Mouse (Mus musculus) kidney, postnatal 14 days (tissue): Measurements from ENCODE around the gene Zfp423.

ENCODE experiments used
- DNase-seq: peaks from one replicate; pipeline ENCODE4 v3.0.0; 2022; ENCODE audit warnings: mixed read lengths

Gene Zfp423

GRCm38 (mm10) chr8:87835411-87835821, 124.0 kb downstream of the Zfp423 start:
- peak; percentile 50 for DNase-seq

DNA sequence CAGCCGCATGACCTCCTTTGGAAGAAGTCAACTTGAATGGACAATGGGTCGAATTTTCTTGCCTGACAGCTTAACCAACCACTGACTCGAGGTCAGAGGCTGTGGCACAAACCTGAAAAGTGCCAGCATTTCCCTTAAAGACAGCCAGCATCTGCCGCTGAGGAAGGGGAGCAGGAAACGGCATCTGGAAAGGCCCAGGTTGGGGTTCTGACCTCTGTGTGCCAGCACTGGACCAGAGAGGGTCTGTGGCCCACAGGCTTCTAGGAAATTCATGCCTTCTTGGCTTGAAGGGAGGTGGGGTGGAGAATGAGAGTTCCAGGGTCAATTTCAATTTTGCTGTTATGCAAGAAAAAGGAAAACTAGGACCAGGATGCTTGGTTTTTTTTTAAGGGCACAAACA, 124.7 kb downstream of the Zfp423 start:
- DNase-seq: no peak

- DNase-seq: no peak
Measured at GRCm38 (mm10) chr8:87833841-87834620, 125.4 kb downstream of the Zfp423 start.

DNA sequence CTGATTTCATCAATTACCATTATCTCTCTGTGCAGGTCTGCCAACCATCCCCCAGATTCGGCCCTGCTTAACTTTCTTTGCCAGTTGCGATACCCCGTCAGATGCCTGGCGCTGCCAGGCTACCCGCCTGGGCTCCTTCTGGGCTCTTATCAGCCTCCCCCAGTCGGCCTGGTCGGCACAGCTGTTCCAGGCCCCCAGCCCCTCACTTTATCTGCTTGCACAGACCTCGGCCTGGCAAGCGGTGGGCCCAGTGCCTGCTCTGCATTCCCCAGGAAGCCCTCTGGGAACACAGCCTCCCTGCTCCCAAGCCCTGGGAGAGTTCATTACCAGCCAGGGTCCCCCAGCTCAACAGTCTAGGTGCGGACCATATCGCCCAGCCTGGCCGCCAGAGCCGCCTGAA, 126.1 kb downstream of the Zfp423 start:
- no peak for DNase-seq

DNA sequence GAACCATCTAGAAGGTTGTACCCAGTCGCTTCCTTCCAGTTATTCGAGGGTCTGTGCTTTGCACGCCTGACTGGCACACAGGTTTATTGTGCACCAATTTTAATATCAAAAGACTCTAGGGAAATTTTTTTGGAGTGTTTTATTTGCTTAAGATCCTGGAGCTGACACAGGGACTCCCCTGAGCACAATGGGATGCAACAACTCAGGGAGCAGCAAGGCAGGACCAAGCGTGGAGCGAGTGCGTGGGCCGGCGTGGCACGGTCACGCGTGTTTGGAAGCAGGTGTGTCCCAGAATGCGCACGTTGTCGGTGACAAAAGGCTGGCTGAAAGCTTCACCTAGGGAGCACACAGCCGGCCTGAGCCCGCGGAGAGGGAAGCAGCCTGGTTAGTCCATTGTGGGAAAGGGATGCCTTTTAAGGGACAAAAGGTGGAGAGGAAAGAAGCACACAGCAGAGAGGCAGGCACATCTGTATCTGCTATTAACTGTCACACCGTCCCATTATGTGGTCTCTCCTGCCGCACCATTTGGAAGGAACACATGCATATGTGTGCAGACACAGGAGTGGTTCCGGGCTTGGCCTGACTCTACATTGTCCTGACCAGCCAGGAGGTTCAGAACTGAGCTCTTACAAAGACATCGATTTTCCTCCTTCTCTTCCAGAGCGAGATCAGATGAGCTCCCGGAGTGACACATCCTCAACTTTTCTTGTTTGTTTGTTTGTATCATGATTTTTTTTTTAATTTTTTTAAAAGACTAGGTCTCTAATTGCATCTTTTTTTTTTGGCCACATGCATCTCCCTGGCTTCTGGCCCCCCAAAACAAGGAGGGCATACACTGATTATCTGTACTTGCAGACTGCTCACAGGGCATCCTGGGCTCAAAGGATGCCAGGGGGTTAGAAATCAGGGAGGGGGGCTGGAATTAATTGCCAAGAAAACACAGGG, 126.7 kb downstream of the Zfp423 start:
- no peak for DNase-seq

DNA sequence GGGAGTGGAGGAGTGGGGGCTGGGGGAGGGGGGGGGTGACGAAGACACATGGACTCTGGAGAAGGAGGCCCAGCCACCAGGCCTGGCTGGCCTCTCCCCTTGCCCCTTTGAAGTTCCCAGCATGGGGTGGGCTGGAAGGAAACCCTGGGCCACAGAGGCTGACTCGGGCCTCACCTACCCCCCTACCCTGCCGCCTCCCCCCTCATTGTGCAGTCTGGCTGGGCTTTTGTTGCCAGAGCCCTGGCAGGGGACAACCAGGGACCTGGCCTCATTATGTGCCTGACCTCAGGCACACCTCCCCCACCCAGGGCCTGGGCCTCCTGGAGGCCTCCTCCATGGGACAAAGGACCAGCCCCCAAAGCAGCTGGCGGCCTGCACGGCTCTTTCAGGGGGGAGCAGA, 127.8 kb downstream of the Zfp423 start:
- DNase-seq: no peak

DNA sequence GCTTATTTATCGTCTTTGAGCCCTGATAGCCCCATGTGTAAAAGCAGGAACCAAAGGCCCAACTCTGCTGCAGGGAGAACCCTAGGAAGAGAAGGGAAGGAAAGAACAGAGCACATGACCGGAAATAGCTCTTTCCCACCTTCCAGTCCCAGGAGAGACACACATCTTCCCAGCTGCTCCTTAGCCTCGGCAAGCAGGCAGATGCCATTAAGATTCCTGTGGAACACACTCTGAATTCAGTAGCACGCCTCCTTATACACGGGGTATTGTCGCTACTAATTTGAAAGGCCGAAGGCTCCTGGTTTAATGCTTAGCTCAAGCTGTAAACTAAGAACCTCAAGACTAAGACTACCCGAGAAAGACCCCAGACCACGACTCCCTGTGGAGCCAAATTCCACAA, 128.3 kb downstream of the Zfp423 start:
- no peak for DNase-seq

GRCm38 (mm10) chr8:87830200-87830599, 129.2 kb downstream of the Zfp423 start:
- no peak for DNase-seq

DNA sequence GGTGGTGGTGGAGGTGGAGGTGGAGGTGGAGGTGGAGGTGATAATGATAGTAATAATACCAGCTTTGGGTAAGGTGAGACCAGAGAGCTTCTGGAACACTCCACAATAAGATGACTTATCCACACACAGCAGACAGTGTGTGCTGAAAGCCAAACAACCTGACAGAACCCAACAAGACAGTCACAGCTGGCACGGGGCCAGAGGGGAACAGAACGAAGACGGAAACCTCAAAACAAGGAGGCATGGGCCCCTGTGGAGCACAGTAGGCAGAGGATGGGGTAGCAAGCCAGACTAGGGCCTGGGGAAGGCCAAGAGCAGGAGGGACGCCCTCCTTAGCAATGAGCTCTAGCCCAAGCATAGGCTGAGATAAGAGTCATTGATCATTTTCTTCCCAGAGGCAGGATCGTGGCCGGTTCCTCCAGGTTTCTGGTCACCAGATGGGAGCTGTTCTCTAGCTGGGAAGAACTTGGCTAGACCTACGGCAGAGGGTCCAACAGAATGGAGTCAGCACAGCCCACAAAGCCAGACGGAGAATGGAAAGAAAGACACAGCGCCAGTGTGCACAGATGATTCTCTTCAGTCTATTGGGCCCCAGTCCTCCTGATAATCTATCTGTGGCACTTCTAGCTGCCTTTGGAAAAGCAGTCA, 133.3 kb downstream of the Zfp423 start:
- DNase-seq: no peak

DNA sequence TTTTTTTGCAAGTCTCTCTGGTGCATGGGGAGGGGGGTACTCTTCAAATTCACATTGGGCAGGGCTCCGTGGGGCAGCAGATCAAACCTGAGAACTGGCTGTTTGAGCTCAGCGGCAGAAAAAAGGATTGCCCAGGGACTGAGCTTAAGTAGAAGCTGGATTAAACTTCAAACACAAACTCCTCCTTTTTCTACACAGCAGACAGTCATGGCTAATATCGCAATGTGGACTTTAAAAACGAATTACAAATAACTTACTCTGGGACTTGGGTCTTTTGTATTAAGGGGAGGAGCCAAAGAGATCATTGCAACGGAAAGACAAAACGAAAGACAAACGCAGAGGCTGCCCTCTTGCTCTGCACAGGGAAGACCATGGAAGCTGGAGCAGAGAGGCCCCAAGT, 136.2 kb downstream of the Zfp423 start:
- no peak for DNase-seq

DNA sequence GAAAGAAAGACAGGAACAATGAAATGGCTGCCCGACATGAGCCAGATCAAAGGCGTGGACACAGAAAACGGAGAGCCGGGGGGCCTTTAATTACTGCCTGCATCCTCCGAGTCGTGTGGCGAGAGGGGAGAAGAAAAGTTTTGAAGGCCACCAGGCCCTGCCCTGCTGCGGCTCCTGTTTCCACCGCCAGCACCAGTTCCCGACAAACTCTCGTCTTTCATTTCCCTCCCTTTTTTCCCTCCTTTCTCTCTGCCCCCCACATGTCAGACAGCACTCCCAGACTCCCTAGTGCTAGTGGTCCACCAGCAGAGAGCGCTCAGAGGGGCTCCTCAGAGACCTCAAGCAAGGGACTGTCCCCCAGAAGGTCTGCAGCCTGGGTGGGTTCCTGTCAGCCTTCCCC, 136.7 kb downstream of the Zfp423 start:
- DNase-seq: no peak

GRCm38 (mm10) chr8:87822175-87822574, 137.2 kb downstream of the Zfp423 start:
- no peak for DNase-seq

- DNase-seq: no peak
Measured at GRCm38 (mm10) chr8:87821655-87822054, 137.7 kb downstream of the Zfp423 start.

DNA sequence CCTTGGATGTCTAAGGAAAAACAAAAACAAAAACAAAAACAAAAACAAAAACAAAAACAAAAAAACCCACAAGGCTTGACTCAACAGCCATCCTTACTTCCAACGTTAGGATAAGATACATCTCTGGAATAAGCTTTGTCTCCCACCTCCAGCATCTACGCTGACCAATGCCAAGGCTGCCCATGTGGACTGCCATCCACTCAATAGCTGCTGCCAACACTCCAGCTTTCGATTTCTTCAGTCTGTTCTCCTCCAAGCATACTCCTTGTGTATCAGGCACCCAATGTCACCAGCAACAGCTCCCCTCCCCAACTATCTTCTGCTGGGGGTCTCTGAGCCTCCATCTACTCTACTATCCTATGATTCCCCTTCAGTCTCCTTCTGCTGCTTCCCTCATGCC, 140.1 kb downstream of the Zfp423 start:
- DNase-seq: no peak

- no peak for DNase-seq
Measured at GRCm38 (mm10) chr8:87818506-87818905, 140.9 kb downstream of the Zfp423 start.

GRCm38 (mm10) chr8:87816141-87816540, 143.3 kb downstream of the Zfp423 start:
- DNase-seq: no peak

GRCm38 (mm10) chr8:87812661-87813060, 146.7 kb downstream of the Zfp423 start:
- no peak for DNase-seq

GRCm38 (mm10) chr8:87812069-87812449, 147.3 kb downstream of the Zfp423 start:
- DNase-seq: no peak

DNA sequence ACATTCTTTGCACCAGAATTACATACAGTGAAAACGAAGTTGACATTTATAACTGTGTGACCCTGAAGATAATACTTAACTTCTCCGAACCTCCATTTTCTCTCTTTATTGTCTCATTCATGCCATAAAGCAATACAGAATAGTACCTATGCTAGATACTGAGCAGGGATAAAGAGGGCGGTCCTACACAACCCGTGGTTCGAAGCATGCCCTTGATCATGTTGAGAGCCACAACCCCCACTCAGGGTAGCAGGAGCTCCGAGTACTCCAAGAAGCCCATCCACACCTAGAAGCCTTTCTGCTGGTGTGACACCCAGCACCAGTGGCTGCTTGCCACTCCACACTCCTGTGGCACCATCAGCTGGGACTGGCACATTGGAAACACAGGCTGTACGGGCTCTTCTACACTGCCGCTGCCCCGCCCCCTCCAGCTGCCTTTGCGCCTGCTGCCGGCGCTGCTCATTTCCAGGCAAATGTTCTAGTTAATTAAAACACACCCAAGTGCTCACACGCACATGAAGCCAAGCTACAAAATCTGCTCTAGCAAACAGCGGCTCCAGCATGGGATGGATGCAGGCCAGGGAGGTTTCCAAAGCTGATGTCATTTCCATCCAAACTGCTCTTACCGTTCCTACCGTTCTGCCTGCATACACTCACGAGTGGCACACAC, 147.9 kb downstream of the Zfp423 start:
- DNase-seq: peak; percentile 23

DNA sequence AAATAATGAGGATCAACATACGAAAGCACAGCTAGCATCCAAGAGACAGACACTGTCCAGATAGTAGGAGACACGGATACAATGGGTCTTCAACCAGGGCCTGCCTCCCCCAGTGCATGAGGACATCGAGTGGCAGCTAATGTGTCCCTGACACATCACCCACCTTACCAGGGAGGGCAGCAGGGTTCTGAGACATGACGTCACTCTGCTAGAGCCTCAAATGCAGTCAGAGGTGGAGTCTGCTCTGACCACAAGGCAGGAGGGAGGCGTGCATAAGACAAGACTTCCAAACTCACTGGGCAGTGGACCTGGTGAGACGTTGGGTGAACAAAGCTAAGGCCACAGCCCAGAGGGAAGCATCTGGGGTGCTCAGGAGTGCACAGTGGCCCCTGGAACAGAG, 148.6 kb downstream of the Zfp423 start:
- DNase-seq: no peak

DNA sequence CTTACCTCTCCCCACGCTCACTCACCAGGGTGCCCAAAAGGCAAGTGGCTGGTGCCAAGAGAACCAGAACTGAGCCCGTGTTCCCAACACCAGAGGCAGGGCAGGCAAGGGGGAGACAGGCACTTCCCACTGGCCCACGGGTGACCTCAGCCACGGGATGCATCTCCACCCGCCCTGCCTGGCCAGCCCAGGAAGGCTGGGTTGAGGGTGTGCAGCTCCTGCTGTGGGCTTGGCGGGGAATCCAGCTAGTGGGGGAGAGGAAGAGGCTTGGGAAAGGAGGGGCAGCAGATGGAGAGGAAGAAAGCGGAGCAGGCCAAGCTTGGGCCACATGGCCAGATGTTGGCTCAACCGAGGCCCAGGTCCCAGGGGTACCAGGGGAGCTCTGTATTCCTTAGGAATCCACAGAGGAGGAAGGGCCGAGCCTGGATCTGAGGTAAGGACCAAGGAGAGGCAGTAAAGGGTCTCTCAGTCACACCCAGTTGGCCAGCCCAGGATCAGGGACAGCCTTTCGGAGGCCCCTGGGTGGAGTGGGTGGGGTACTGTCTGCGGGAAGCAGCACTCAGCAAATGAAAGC, 155.0 kb downstream of the Zfp423 start:
- peak; percentile 50 for DNase-seq

DNA sequence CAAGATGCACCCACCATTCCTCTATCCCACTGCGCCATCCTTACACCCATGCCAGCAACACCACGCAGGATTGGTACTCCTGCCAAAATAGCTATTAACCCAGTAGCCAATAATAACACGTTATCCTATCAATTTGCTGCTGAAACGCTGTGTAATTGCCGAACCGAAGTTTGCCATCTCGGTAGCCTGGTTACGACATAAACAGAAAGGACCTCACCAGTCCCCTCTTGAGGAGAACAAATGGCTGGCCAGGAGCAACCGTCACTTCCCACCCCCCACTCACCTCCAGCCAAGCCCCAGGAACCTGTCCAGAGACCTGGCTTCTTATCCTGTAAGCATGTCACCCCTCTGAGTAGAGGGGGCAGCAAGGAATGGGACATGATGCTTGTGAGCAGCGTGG, 156.0 kb downstream of the Zfp423 start:
- no peak for DNase-seq

- no peak for DNase-seq
Measured at GRCm38 (mm10) chr8:87802571-87802970, 156.8 kb downstream of the Zfp423 start.
